Mouse (Mus musculus) kidney, adult 11 months (tissue): ENCODE measurements around the gene Igflr1.

Source experiments
- DNase-seq: peaks from one replicate; pipeline ENCODE4 v3.0.0; 2022

Gene Igflr1

GRCm38 (mm10) chr7:30614454-30614853, 49.2 kb downstream of the Igflr1 start:
- DNase-seq, result no peak

GRCm38 (mm10) chr7:30615049-30615760, 50.0 kb downstream of the Igflr1 start:
- DNase-seq, result no peak
